Mouse (Mus musculus) small intestine, adult 2 months (tissue): ENCODE measurements at regions not wholly inside any gene's neighbourhood (a gene's known extent, or its start where the extent isn't known, plus 50 kb on each side); places are given as distances from the start of the nearest gene placed in this dataset.

ENCODE experiments used
- CTCF ChIP-seq: fragments of 200-500 bp; IDR thresholded peaks from 2 replicates; pipeline ENCODE4 v1.5.1; 2012; ENCODE audit warnings: low read depth, mild to moderate bottlenecking, control low read depth, inconsistent platforms, low read length, moderate library complexity, mixed read lengths; ENCODE audit not compliant: insufficient replicate concordance, insufficient read length; ENCODE audit errors: extremely low read depth
- POLR2A ChIP-seq: fragments of 200-500 bp; IDR thresholded peaks from 2 replicates; pipeline ENCODE4 v1.6.1; 2012; ENCODE audit warnings: low read depth, mild to moderate bottlenecking, control low read depth, inconsistent platforms, low read length, moderate library complexity

DNA sequence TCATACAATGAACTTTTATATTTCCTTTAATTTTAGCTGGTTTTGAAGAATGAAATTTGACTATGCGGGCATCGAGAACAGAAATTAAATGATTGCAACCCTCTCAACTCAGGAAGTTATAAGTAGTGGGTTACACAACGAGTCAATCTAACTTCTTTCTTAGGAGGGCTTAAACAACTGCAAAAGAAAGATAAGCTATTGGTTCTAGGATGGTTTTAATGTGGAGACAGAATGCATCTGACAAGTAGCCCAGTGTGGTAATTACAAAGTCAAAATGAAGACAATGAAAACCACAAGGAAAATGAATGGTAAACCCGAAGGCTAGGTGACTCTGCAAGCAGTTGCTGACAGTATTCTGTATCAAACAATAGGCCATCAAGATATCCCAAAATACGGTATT lies 598.0 kb upstream of the Arid1b start:
- TF ChIP-seq CTCF (no peak), POLR2A (no peak)
